Mouse (Mus musculus): ENCODE results near the gene Hs3st4.

Hs3st4 gene

DNA sequence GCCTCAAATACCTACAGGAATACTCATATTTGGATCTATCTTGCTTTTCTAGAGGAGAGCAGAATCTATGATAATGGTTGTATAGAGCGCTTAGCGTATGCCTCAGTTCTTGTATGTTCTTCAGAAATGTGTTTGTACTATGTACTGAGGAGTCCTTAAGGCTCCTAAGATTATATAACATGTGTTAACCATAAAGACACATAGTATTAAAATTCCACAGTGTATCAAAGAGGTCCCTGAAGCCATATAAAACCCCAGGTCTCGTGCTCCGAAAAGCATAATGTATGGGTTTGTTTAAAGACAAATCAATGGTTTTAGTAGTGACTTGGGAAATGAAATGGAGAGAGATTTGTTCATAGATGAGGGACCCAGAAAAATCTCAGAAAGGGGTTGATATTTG, 371.4 kb downstream of the Hs3st4 start:
- no peak for DNase-seq

DNA sequence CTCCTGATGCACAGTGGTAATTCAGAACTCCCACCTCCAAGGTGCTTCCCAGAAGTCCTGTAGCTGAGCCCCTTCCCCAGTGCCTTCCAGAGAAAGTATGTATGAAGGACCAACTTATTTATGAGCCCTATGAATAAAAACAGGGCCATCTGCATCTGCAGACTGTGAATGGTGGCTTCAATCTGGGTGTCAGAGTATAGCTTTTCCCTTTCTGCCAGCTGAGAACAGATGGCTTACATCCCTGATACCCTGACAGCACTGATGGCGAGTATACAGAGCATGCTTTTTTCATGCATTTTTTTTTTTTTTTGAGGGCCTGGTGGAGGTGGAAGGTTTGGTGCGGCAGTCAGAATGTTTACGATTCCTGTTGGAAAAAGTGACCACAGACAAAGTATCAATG, 375.4 kb downstream of the Hs3st4 start:
- DNase-seq, result no peak

DNA sequence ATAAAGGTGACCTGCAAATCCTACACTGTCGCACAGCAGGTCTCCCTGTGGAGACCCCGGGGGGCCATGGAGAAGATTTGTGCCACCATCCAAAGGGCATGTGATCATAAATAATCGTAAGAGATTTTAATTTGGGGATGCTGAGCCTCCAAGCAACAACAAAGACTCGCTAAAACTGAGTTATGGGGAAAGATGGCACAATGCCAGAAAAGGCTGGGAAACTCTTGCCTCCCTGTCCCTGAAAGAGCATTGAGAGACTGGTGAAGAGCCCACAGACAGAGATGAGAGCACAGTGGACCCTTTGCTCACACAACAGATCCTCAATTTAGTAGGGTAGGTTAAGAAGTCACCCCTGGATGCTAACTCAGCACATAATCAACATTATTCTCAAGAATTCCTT, 377.2 kb downstream of the Hs3st4 start:
- DNase-seq, result no peak

DNA sequence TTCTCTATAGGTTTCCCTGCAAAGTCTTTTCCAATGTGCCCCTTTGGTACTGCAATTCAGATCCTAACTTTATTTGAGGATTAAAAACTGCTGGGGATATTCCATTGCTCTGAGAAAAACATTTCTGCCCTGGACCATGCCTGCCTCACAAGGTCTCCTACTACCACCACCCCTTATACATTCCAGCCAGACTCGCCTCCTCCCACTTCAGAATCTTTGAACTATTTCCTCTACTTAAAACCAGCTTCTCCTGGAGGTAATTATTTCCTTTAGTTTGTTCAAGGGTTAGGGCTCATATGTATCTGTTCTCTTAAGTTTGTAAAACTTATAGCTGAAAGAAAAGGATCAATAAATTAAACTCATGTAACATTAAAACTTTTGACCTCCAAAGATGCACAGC, 389.6 kb downstream of the Hs3st4 start:
- no peak for DNase-seq

DNA sequence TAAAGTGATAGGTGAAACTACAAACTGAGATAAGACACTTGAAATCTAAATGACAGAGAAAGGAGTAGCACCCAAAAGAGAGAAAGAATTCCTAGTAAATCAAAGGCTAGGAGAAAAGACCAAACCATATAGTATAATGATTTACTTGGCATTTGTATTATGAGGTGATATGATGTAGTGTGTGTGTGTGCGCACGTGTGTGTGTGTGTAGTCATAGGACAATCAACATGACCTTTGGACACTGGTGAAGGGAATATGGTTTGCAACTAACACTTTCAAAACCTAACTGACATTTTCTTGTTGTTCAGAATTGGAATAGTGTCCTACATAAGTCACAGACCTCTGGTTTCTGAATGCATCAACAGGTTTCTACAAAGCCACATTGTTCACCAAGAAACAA, 390.0 kb downstream of the Hs3st4 start:
- DNase-seq, result no peak

DNA sequence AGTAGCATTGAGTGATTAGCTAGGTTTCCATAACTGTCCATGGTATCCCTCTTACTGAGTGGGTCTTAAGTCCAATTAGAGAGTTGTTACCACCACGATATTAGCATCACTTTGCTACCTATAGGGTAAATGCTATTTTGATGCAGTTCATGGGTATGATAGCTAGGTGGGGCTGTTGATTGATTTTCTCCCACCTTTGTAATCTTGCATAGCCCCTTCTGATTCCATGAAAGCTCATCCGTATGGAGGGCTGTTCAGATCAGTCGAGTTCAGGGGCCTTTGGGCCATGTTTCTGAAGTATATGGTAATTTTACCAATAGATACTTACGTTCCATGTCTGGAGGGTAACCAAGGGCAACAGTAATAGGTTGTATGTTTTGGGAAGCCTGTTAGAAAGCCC, 400.8 kb downstream of the Hs3st4 start:
- DNase-seq, result no peak

DNA sequence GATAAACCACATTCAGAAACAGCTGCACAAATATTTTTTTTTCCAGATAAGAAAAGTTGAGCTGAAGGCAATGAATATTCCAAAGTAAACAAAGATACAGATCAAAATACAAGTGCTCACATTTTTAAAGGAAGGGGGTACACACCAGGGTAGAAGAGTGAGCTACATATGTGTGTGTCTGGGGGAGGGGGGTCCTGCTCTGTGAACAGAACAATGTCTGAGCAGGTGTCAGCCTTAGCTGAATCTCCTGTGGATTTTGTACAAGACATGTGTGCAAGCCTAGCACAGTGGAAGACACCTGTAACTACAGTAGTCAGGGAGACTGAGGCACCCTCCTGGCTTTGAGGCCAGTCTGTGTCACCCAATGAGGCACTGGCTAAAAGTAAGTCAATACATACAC, 416.5 kb downstream of the Hs3st4 start:
- no peak for DNase-seq

DNA sequence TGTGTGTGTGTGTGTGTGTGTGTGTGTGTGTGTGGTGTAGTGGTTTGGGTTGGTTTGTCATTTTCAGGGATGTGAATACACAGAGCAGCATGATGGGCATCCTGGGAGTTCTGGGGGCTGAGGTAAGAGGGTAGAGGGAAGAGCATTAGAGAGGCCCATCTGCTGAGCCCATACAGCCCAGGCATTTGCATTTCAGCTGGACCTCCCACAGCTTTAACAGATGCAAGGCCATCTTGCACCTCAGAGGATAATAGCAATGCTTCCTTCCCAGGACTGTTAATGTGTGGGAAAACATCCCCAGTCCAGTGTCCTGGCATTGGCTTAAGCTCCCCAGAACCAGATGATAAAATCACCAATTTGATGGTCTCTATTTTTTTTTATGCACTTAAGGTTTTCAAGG, 444.3 kb downstream of the Hs3st4 start:
- no peak for DNase-seq
